Mouse (Mus musculus): ENCODE data around the gene Erich3.

DNA sequence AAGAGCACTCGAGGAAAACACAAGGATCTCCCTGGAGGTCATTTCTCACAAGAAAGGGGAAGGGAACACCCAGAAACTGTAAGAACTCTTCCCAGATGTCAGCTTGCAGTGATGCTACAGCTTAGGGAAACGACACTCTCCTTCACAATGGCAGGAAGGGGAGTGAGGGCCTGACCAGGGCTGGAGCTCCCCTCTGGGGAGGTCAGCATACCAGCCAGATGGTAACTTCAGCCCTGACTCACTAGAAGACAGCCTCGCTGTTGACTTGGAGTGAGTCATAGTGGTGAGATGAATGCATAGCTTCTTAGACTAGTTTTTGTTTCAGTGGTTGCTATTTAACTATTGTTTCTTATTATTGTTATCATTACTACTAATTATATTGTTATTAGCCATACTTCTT, 90.8 kb downstream of the Erich3 start:
- no peak for TF ChIP-seq CTCF (IDR thresholded peaks at IDR 0.05; ENCODE audit: extremely low read depth, insufficient read depth, low read length)
- no peak for TF ChIP-seq POLR2A (IDR thresholded peaks at IDR 0.05; ENCODE audit: extremely low read depth, insufficient read depth, low read length)
